Mouse (Mus musculus) left cerebral cortex, adult 8-10 months (tissue): Measurements from ENCODE around the gene Zic5. TPM values are rescaled to one million over a fixed set of nuclear protein-coding genes. Genes with fewer than 3 reads are reported as not detected.

ENCODE experiments used
- DNase-seq, 2 experiments: peaks; one replicate each; pipeline ENCODE4 v3.0.0; 2022; ENCODE audit warnings: low spot score in 2 of 2
- total RNA-seq, 4 experiments: library from RNA; stranded (reverse); gene quantifications; 2 replicates each; pipeline ENCODE4 v1.2.4; 2022

The Zic5 gene
- total RNA-seq, 4 experiments from 2014 or later, result 2.2 to 6.1 (median 3.5) TPM

DNA sequence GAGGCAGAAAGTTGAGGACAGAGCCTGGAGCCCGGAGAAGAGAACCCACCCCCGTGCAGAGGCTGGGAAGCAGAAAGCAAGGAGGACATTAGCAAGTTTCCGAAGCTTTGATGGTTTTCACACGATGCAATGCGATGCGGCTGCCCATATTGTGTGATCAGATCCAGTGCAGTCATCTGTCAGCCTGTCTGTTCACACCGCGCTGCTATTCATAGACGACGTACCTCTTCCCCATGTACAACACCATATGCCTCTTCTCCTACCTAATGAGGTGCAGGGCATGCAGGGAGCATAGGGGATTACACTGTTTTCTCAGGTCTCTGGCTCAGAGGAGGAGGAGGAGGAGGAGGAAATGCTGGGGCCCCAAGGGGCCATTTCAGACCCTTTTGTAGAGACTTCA is 28.6 kb downstream of the Zic5 start:
- DNase-seq, result no peak

DNA sequence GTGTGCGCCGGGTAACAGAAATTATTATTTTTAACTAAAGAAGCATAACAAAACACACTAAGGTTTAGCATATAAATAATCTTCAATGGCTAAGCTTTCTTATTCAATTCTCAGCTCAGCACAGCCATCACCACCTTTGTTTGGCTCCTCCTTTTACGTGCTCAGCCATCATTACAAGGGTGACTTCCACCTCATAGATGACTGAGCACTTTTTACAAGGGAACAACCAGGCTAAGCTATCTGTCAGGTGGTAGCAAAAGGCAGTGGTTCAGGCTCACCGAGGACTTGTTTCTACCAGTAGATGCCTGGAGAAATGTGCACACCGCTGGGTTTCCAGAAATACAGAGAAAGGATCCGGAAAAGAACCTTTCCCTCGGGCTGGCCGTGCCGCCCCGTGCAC is 31.4 kb downstream of the Zic5 start:
- no peak for DNase-seq

DNA sequence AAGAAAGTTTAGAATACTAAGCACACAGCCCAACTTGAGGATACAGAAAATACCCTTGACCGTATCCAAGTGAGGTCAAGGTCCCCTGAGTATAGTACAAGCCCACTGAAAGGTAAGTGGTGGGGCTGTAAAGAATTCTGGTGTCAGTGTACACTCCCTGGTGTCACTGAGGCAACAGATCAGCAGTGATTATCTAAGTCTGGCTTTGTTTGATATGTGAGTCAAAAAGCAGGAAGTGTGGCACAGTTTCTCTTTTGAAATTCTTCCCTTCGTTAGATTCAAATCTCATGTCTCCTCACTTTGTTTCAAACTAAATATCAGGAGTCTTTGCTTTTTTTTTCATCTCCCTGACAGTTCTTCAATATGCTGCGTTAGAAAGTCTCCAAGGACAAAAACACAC is 32.9 kb downstream of the Zic5 start:
- DNase-seq, result no peak

DNA sequence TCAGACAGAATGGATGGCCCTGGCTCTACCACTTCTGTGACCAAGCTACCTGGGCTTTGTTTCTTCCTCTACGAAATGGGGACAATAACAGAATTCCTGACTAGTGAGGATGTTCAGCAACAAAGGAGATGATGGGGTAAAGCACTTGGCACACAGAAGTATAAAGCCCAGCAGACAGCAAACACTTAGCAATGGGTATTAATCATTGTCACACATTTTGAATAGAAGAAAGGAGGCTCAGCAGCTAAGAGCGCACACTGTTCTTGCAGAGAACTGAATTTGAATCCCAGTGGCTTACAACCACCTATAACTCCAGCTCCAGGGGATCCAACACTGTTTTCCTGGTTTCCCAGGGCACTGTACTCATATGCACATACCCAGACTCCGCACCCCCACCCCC is 37.8 kb downstream of the Zic5 start:
- DNase-seq, result no peak

- DNase-seq, result no peak
These were observed 38.3 kb downstream of the Zic5 start for GRCm38 (mm10) chr14:122427204-122427560.

DNA sequence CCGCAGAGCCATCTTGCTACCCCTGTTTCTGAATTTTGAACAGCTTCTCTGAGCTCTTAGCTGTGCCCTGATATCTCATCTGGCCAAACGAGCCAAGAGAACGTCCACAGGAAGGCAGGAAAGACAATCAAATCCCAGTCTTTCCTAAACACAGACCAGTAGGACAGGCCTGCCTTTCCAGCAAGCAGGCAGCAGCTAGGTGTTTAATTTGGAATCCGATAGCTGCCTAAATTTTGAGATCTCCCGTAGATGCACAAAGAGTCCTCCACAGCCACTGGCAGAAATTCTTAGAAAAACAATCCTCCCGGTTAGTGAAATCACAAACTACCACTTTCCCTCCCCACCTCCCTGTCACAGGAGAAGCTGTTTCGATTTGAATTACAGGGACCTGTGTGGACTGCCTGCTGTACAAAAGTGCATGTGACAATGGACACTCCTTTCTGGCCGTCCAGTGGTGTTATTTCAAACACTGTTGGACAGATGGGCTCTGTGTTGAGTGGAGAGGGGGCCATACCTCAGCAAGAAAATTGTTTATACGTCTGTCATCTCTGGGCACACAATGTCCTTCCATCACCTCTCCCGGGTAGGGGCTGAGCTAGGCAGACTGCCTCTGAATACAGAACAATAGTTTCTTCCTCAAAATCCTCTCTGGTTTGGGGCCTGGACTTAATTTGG is 38.8 kb downstream of the Zic5 start:
- DNase-seq, result no peak

GRCm38 (mm10) chr14:122424441-122424840 is 41.0 kb downstream of the Zic5 start:
- DNase-seq, result no peak

DNA sequence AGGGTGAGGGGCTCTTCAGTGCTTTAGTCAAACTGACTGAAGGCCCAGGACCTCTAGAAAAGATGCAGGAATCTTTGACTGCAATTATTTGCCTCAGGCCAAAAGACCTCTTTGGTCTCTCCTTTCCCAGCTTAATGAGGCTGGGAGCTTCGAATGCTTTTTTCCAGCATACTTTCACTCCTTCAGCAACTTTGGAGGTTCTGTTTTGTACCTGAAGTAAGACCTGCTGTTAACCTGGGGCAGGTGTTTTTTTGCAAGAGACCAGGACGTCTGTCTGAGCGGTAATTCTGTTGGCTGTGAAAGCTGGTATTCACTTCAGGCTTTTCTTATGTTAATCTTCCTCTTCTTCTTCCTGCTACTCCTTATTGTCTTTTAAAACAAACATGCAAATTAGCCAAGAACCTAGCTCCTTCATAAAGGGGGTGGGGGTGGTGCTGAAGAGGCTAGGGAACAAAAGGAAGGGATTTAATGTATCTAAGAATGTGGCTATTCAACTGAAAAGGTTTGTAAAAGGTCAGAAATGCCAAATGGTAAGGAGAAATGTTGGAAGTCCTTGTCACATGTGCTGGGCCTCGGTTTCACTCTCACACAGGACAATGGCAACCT is 49.2 kb downstream of the Zic5 start:
- DNase-seq, result no peak

GRCm38 (mm10) chr14:122414786-122415185 is 50.7 kb downstream of the Zic5 start:
- DNase-seq, result no peak

GRCm38 (mm10) chr14:122413542-122413928 is 51.9 kb downstream of the Zic5 start:
- no peak for DNase-seq

- DNase-seq, result no peak
These were observed 52.5 kb downstream of the Zic5 start for GRCm38 (mm10) chr14:122412841-122413541.

Other genes starting within 250 kb of the Zic5 start
- gene Gm5089, start 14.6 kb downstream of the Zic5 start, total RNA-seq, result under 1 TPM in 3 of 4 experiments, not detected in 1; 0.19 to 0.59 (median 0.41) TPM
- gene Zic2, start 9.8 kb upstream of the Zic5 start, total RNA-seq, result 10 to 100 TPM; 20.3 to 25.7 (median 21.7) TPM
- not detected for gene Gm10837, start 24.9 kb upstream of the Zic5 start, total RNA-seq
- 10 to 100 TPM; 35.3 to 45.7 (median 40.5) TPM for gene Pcca, start 68.6 kb upstream of the Zic5 start, total RNA-seq